Mouse (Mus musculus) neural tube, embryonic 11.5 days (tissue): Measurements from ENCODE around the gene Cmip. TPM values are rescaled to one million over a fixed set of nuclear protein-coding genes. Genes with fewer than 3 reads are reported as not detected.

Experiments used
- ATAC-seq: fragments of 200-750 bp; cut with Nextera tagmentation; 2 replicates; pipeline ENCODE4 v1.8.0; 2017; ENCODE audit warnings: moderate number of reproducible peaks, mild to moderate bottlenecking, moderate TSS enrichment, moderate library complexity; ENCODE audit not compliant: insufficient read depth, low FRiP score, low TSS enrichment
- DNase-seq: peaks from one replicate; pipeline ENCODE4 v3.0.0-alpha.2; 2015; ENCODE audit warnings: low spot score
- H3K27ac ChIP-seq: fragments of 300-500 bp; sonication (generic); 2 replicates; pipeline ENCODE4 v1.5.1; 2014; ENCODE audit warnings: low read depth, mild to moderate bottlenecking, low read length
- H3K27me3 ChIP-seq: fragments of 300-500 bp; sonication (generic); 2 replicates; pipeline ENCODE4 v1.6.1; 2014; ENCODE audit warnings: mild to moderate bottlenecking, low read length, mixed read lengths; ENCODE audit not compliant: control insufficient read depth, insufficient read depth
- H3K36me3 ChIP-seq: fragments of 300-500 bp; sonication (generic); 2 replicates; pipeline ENCODE4 v1.6.1; 2014; ENCODE audit warnings: mild to moderate bottlenecking, low read length, moderate library complexity, mixed read lengths; ENCODE audit not compliant: control insufficient read depth, insufficient read depth
- H3K4me1 ChIP-seq: fragments of 300-500 bp; sonication (generic); 2 replicates; pipeline ENCODE4 v1.6.1; 2014; ENCODE audit warnings: low read length, mixed read lengths; ENCODE audit not compliant: control insufficient read depth, insufficient read depth
- H3K4me2 ChIP-seq: fragments of 300-500 bp; sonication (generic); 2 replicates; pipeline ENCODE4 v1.6.1; 2014; ENCODE audit warnings: low read depth, mild to moderate bottlenecking, moderate library complexity
- H3K4me3 ChIP-seq: fragments of 300-500 bp; sonication (generic); 2 replicates; pipeline ENCODE4 v1.5.1; 2014; ENCODE audit warnings: low read depth, low read length
- H3K9ac ChIP-seq: fragments of 300-500 bp; sonication (generic); 2 replicates; pipeline ENCODE4 v1.6.1; 2014; ENCODE audit warnings: mild to moderate bottlenecking, low read length
- H3K9me3 ChIP-seq: fragments of 300-500 bp; sonication (generic); 2 replicates; pipeline ENCODE4 v1.6.1; 2016; ENCODE audit warnings: low read length; ENCODE audit not compliant: control insufficient read depth
- WGBS: fragments of 180-500 bp; shearing (Covaris S2); extraction: QIAGEN DNeasy Blood & Tissue Kit; methylation state at CpG from one replicate; pipeline ENCODE4 v1.1.7; 2014; 5-methylcytosine and 5-hydroxymethylcytosine counted together
- polyA plus RNA-seq: library from polyadenylated mRNA; unstranded; fragments of >200 nt; fragmentation: Nextera tagmentation; extraction: Ambion mirVana; gene quantifications from 2 replicates; pipeline ENCODE4 v1.2.1, GENCODE M21; 2014

Gene Cmip
- polyA plus RNA-seq, 1 experiment from 2014 or later = 56.7 TPM

- DNase-seq = no peak
- H3K36me3 ChIP-seq = no peaks in the 10 kb centered on the region
- H3K9ac ChIP-seq = no peak overlapping the region
- H3K9me3 ChIP-seq = no peaks in the 10 kb centered on the region
- H3K4me3 ChIP-seq = no peak overlapping the region
- H3K4me1 ChIP-seq = no peaks in the 10 kb centered on the region
- ATAC-seq = no peak
- no peak overlapping the region for H3K4me2 ChIP-seq
- no peak overlapping the region for H3K27ac ChIP-seq
- H3K27me3 ChIP-seq = no peaks in the 10 kb centered on the region
- WGBS = 87% methylated on average over 4 of the region's 4 CpGs
These were observed 20.3 kb upstream of the Cmip start for GRCm38 (mm10) chr8:117236531-117236930.

GRCm38 (mm10) chr8:117240326-117240725 is 16.5 kb upstream of the Cmip start:
- Histone ChIP-seq H3K9me3 (no peaks in the 10 kb centered on the region), H3K4me1 (no peaks in the 10 kb centered on the region), H3K9ac (no peak overlapping the region), H3K4me2 (no peak overlapping the region), H3K4me3 (no peak overlapping the region), H3K36me3 (no peaks in the 10 kb centered on the region), H3K27ac (no peak overlapping the region), H3K27me3 (no peaks in the 10 kb centered on the region)
- no peak for DNase-seq
- 85% methylated on average over 5 of the region's 5 CpGs for WGBS
- no peak for ATAC-seq

- Histone ChIP-seq H3K4me2 (no peak overlapping the region), H3K27me3 (no peaks in the 10 kb centered on the region), H3K4me3 (no peak overlapping the region), H3K9me3 (no peaks in the 10 kb centered on the region), H3K9ac (no peak overlapping the region), H3K27ac (no peak overlapping the region), H3K36me3 (no peaks in the 10 kb centered on the region), H3K4me1 (no peaks in the 10 kb centered on the region)
- WGBS = 79% methylated on average over 5 of the region's 5 CpGs
- ATAC-seq (no peak), DNase-seq (no peak)
These were observed 15.9 kb upstream of the Cmip start for GRCm38 (mm10) chr8:117240841-117241494.

GRCm38 (mm10) chr8:117241848-117242247 is 15.0 kb upstream of the Cmip start:
- H3K27me3 ChIP-seq = no peaks in the 10 kb centered on the region
- no peak overlapping the region for H3K9ac ChIP-seq
- DNase-seq (no peak), ATAC-seq (no peak)
- H3K9me3 ChIP-seq = no peaks in the 10 kb centered on the region
- WGBS = 30% methylated on average over 3 of the region's 3 CpGs
- H3K4me3 ChIP-seq = no peak overlapping the region
- H3K36me3 ChIP-seq = no peaks in the 10 kb centered on the region
- no peak overlapping the region for H3K4me2 ChIP-seq
- no peak overlapping the region for H3K27ac ChIP-seq
- no peaks in the 10 kb centered on the region for H3K4me1 ChIP-seq

DNA sequence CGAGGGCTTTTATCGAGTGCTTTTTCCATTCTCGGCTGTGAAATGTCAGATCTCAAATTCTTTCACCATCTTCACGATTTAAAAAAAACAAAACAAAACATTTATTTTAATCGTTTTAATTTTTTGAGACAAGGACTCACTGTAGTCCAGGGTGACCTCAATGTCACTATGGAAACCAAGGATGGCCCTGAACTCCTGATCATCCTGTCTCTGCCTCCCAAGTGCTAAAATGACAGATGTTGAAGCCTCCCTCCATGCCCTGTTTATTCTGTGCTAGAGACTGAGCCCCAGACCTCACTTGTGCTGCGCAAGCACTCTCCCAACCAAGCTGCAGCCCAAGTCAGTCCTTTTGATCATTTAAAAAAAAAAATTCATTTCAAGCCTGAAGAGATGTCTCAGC is 14.6 kb upstream of the Cmip start:
- WGBS = 84% methylated on average over 6 of the region's 6 CpGs
- DNase-seq = no peak
- Histone ChIP-seq H3K9ac (no peak overlapping the region), H3K4me2 (no peak overlapping the region), H3K36me3 (no peaks in the 10 kb centered on the region), H3K9me3 (no peaks in the 10 kb centered on the region), H3K27ac (no peak overlapping the region), H3K27me3 (no peaks in the 10 kb centered on the region), H3K4me3 (no peak overlapping the region), H3K4me1 (no peaks in the 10 kb centered on the region)
- no peak for ATAC-seq

GRCm38 (mm10) chr8:117244601-117245000 is 12.3 kb upstream of the Cmip start:
- H3K4me3 ChIP-seq = no peak overlapping the region
- H3K4me2 ChIP-seq = no peak overlapping the region
- ATAC-seq (no peak), DNase-seq (no peak)
- H3K9me3 ChIP-seq = no peaks in the 10 kb centered on the region
- no peaks in the 10 kb centered on the region for H3K27me3 ChIP-seq
- H3K4me1 ChIP-seq = no peaks in the 10 kb centered on the region
- H3K9ac ChIP-seq = no peak overlapping the region
- no peaks in the 10 kb centered on the region for H3K36me3 ChIP-seq
- 51% methylated on average over 6 of the region's 6 CpGs for WGBS
- H3K27ac ChIP-seq = no peak overlapping the region

- WGBS = 87% methylated on average over 11 of the region's 11 CpGs
- Histone ChIP-seq H3K4me2 (no peak overlapping the region), H3K27me3 (no peaks in the 10 kb centered on the region), H3K4me3 (no peak overlapping the region), H3K4me1 (no peaks in the 10 kb centered on the region), H3K9me3 (no peaks in the 10 kb centered on the region), H3K36me3 (no peaks in the 10 kb centered on the region), H3K9ac (no peak overlapping the region), H3K27ac (no peak overlapping the region)
- DNase-seq = no peak
- no peak for ATAC-seq
These were observed 8.5 kb upstream of the Cmip start for GRCm38 (mm10) chr8:117248341-117248740.

DNA sequence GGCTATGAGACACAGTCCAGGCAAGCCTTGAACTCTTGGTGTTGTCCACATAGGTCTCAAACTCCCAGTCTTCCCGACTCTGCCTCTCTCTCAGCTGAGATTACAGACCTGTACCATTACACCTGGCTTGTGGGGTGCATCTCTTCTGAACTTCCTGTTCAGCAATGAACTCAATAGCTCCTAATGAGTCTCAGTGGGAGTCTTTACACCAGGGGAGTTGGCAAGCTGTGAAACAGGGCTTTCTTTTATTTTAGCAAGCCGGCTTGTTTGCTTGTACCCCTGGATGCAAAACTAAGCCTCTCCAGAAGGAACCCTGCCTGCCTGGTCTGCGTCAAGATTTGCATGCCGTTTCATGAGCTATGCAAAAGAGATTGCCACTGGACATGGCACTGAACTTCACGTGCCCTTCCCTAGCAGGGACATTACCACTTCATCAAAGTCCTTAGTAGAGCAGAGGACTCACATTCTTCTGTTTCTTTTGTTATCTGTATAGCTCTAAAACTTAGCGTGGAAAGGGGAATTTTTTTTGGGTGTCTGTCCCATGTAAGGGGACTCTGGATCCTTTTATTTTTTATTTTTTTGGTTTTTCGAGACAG is 5.7 kb upstream of the Cmip start:
- Histone ChIP-seq H3K4me3 (no peak overlapping the region), H3K9ac (no peak overlapping the region), H3K36me3 (no peaks in the 10 kb centered on the region), H3K4me2 (no peak overlapping the region), H3K27ac (no peak overlapping the region), H3K9me3 (no peaks in the 10 kb centered on the region), H3K27me3 (no peaks in the 10 kb centered on the region), H3K4me1 (no peaks in the 10 kb centered on the region)
- WGBS = 41% methylated on average over 7 of the region's 7 CpGs
- ATAC-seq (no peak), DNase-seq (no peak)

DNA sequence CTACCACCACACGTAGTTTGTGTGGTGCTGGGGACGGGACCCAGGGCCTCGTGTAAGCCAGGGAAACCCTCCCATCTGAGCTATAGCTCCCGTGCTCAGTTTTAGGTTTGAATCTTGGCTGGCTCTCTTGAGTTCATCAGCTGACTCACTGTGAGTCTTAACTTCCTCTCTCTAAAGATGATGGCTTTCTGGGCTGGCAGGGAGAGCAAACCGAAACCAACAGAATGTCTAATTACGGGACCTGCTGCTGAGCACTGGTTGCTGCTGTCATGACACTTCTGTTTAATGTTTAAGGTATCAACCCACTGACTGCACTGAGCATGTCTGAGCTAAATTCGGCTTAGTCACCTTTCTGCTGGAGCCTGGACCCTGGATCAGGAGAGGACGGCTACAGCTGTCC is 4.2 kb upstream of the Cmip start:
- 94% methylated on average over 8 of the region's 8 CpGs for WGBS
- Histone ChIP-seq H3K4me2 (no peak overlapping the region), H3K27ac (no peak overlapping the region), H3K36me3 (no peaks in the 10 kb centered on the region), H3K27me3 (no peaks in the 10 kb centered on the region), H3K4me3 (no peak overlapping the region), H3K4me1 (no peaks in the 10 kb centered on the region), H3K9me3 (no peaks in the 10 kb centered on the region), H3K9ac (no peak overlapping the region)
- no peak for DNase-seq
- no peak for ATAC-seq
